Mouse (Mus musculus): ENCODE results near the gene Stpg3. TPM values are rescaled to one million over a fixed set of nuclear protein-coding genes. Genes with fewer than 3 reads are reported as not detected.
"Not testable (repeated sequence)": the region's sequence is repeated elsewhere in the genome, so short reads cannot be mapped to it uniquely, and the experiment has no call there.

Gene Stpg3
- not detected in 2 replicates for polyA plus RNA-seq (2015; fragmentation: Nextera tagmentation; extraction: Ambion mirVana)

- Histone ChIP-seq H3K4me2 (no peak within 1 kb of the TSS), H3K4me1 (peaks cover 17% of the 10 kb centered on the region), H3K27me3 (replicated peaks) (peaks cover 24% of the 10 kb centered on the region), H3K9ac (no peak within 1 kb of the TSS), H3K9me3 (no peaks in the 10 kb centered on the region), H3K36me3 (peaks cover 6% of the 10 kb centered on the region), H3K27ac (replicated peaks) (no peak within 1 kb of the TSS), H3K4me3 (no peak within 1 kb of the TSS)
- no peak for ATAC-seq (ENCODE audit: extremely low read depth, insufficient number of reproducible peaks, low FRiP score, low TSS enrichment)
- 79% methylated on average over 3 of the region's 3 CpGs for WGBS
These were observed at the start of gene Stpg3 for GRCm38 (mm10) chr2:25214444-25214843. Stpg3 (minus strand) TSS chr2:25214637.

DNA sequence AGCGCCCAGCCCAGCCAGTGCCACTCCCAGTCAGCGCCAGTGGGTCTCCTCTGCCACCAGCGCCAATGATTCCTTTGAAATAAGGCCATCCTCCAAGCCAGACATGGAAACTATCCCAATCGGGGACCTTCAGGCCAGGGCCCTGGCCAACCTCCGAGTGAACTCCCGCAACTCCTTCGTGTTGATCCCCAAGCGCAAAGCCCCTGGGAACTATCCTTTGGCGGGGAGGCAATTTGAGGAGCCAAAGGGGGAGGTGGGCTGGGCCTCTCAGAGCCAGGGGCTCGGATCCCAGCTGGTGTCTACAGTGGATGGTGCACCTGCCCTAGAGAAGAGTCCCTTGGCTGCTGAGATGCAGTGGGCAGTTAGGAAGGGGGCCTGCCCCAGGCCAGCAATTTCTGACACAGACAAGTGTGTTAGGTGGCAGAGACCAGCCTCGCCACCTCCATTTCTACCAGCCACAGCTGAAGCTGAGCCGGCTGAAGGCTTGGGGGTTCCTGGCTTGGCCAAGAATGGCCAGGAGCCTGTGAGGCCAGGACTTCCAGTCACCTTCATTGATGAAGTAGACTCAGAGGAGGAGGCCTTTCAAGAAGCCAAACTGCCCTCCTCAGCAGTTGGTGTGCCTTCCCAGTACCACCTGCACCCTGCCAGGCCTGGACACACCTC is 49.3 kb upstream of the Stpg3 start:
- Histone ChIP-seq H3K9me3 (no peaks in the 10 kb centered on the region), H3K9ac (peak overlapping the region; percentile 86), H3K27ac (replicated peaks) (no peak overlapping the region), H3K4me2 (peak overlapping the region; percentile 100), H3K27me3 (replicated peaks) (peaks cover 19% of the 10 kb centered on the region), H3K36me3 (0 out of 2 replicates have a peak, but pooled peaks cover 9% of the 10 kb centered on the region), H3K4me1 (peaks cover 52% of the 10 kb centered on the region), H3K4me3 (peak overlapping the region; percentile 86)
- WGBS, result 19% methylated on average over 12 of the region's 12 CpGs
- ATAC-seq (ENCODE audit: extremely low read depth, insufficient number of reproducible peaks, low FRiP score, low TSS enrichment), result no peak

DNA sequence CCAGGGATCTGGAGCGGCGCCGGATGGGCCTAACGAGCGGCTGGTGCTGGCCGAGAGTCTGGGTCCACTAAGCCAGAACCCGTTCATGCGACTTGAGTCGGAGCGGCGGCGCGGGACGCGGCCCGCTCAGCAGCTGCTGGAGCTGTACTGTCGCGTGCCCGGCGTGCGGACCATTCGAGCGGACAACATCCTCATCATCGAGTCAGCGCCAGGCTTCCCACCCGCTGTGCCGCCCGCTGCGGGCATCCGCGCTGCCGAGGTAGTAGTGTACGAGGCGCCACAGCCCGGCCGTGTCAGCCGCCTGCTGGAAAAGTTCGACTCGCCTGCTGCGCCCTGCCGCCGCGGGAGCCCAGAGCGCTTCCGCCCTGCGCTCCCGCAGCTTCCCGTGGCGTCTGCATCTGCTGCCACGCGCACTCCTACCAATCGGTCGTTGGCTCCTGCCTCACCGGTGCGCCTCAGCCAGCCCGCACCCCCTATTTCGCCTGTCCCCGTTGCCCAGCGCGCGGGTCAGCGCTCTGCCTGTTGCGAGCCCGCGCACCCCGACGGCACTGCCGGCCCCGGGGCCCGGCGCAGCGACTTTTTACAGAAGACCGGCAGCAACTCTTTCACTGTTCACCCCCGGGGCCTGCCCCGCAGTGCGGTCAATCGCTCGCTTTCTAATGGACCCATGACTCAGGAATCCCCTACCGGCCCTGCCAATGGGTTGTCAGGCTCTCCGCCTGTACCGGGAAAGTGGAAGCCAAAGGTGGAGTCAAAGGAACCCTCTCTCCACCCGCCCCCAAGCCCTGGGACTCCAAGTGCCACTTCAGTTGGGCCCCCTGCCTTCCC is 48.6 kb upstream of the Stpg3 start:
- peak overlapping the region; percentile 86 for H3K9ac ChIP-seq
- peak; percentile 1; the same call in 1 of the 2 replicates for ATAC-seq (ENCODE audit: extremely low read depth, insufficient number of reproducible peaks, low FRiP score, low TSS enrichment)
- H3K36me3 ChIP-seq, result 0 out of 2 replicates have a peak, but pooled peaks cover 1% of the 10 kb centered on the region
- peaks cover 52% of the 10 kb centered on the region for H3K4me1 ChIP-seq
- peak overlapping the region; percentile 86 for H3K4me3 ChIP-seq
- peaks cover 19% of the 10 kb centered on the region for H3K27me3 ChIP-seq (replicated peaks)
- peak overlapping the region; percentile 100 for H3K4me2 ChIP-seq
- H3K27ac ChIP-seq (replicated peaks), result no peak overlapping the region
- WGBS, result under 1% methylated on average over 82 of the region's 82 CpGs
- H3K9me3 ChIP-seq, result no peaks in the 10 kb centered on the region

- Histone ChIP-seq H3K36me3 (no peaks in the 10 kb centered on the region), H3K9me3 (no peaks in the 10 kb centered on the region), H3K4me2 (peak within 1 kb of the TSS; percentile 100), H3K27me3 (replicated peaks) (peaks cover 19% of the 10 kb centered on the region), H3K4me3 (peak within 1 kb of the TSS; percentile 86), H3K27ac (replicated peaks) (peak within 1 kb of the TSS; percentile 9; the same call in 1 of the 2 replicates), H3K4me1 (peaks cover 48% of the 10 kb centered on the region), H3K9ac (peak within 1 kb of the TSS; percentile 86)
- peak; percentile 96 for ATAC-seq (ENCODE audit: extremely low read depth, insufficient number of reproducible peaks, low FRiP score, low TSS enrichment)
- WGBS, result under 1% methylated on average over 39 of the region's 39 CpGs
These were observed 47.9 kb upstream of the Stpg3 start, which contains the start of gene Tprn for GRCm38 (mm10) chr2:25262291-25262767. Tprn (plus strand) TSS chr2:25262618.

DNA sequence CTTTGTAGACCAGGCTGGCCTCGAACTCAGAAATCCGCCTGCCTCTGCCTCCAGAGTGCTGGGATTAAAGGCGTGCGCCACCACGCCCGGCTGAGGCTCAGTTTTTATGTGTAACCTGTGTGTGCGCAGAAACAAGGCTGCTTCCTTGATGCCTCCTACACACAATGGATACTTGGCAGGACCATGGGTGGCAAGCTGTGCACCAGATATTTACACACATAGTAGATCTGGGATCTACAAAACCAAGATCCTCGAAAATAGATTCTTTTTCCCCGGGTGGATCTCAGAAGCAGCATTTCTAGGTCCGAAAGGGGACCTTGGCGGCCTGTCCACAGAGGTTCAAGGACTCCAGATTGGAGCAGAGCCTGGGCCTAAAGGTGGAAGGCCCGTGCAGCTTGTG is 47.4 kb upstream of the Stpg3 start:
- peak overlapping the region; percentile 86 for H3K4me3 ChIP-seq
- WGBS, result 41% methylated on average over 12 of the region's 12 CpGs
- ATAC-seq (ENCODE audit: extremely low read depth, insufficient number of reproducible peaks, low FRiP score, low TSS enrichment), result 0 out of 2 replicates have a peak, but pooled peaks have one; percentile 3
- H3K9me3 ChIP-seq, result no peaks in the 10 kb centered on the region
- peak overlapping the region; percentile 74 for H3K9ac ChIP-seq
- H3K27me3 ChIP-seq (replicated peaks), result peaks cover 19% of the 10 kb centered on the region
- peaks cover 47% of the 10 kb centered on the region for H3K4me1 ChIP-seq
- H3K27ac ChIP-seq (replicated peaks), result peak overlapping the region; percentile 9; the same call in 1 of the 2 replicates
- H3K36me3 ChIP-seq, result no peaks in the 10 kb centered on the region
- peak overlapping the region; percentile 100 for H3K4me2 ChIP-seq

GRCm38 (mm10) chr2:25258887-25259286 is 44.5 kb upstream of the Stpg3 start:
- Histone ChIP-seq H3K4me2 (no peak overlapping the region), H3K27ac (replicated peaks) (no peak overlapping the region), H3K4me1 (peaks cover 34% of the 10 kb centered on the region), H3K9me3 (no peaks in the 10 kb centered on the region), H3K36me3 (no peaks in the 10 kb centered on the region), H3K9ac (no peak overlapping the region), H3K27me3 (replicated peaks) (peaks cover 7% of the 10 kb centered on the region), H3K4me3 (no peak overlapping the region)
- 56% methylated on average over 2 of the region's 2 CpGs for WGBS
- no peak for ATAC-seq (ENCODE audit: extremely low read depth, insufficient number of reproducible peaks, low FRiP score, low TSS enrichment)

DNA sequence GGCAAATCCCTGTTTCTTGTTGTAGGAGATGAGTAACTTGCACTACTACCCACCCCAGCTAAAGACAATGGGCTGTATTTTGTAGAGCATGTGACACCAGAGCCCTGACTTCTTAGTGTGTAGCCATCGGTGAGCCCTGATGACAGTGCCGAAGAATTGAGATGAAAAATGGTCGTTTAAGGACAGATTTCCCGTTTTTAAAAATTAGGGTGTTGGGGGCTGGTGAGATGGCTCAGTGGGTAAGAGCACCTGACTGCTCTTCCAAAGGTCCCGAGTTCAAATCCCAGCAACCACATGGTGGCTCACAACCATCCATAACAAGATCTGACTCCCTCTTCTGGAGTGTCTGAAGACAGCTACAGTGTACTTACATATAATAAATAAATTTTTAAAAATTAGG is 42.8 kb upstream of the Stpg3 start:
- H3K27ac ChIP-seq (replicated peaks); H3K27me3 ChIP-seq (replicated peaks); H3K4me3 ChIP-seq; H3K4me2 ChIP-seq; H3K9ac ChIP-seq; ATAC-seq (ENCODE audit: extremely low read depth, insufficient number of reproducible peaks, low FRiP score, low TSS enrichment); H3K9me3 ChIP-seq: not testable (repeated sequence)
- 74% methylated on average over 5 of the region's 5 CpGs for WGBS
- H3K4me1 ChIP-seq, result peaks cover 25% of the 10 kb centered on the region
- peaks cover 11% of the 10 kb centered on the region for H3K36me3 ChIP-seq

DNA sequence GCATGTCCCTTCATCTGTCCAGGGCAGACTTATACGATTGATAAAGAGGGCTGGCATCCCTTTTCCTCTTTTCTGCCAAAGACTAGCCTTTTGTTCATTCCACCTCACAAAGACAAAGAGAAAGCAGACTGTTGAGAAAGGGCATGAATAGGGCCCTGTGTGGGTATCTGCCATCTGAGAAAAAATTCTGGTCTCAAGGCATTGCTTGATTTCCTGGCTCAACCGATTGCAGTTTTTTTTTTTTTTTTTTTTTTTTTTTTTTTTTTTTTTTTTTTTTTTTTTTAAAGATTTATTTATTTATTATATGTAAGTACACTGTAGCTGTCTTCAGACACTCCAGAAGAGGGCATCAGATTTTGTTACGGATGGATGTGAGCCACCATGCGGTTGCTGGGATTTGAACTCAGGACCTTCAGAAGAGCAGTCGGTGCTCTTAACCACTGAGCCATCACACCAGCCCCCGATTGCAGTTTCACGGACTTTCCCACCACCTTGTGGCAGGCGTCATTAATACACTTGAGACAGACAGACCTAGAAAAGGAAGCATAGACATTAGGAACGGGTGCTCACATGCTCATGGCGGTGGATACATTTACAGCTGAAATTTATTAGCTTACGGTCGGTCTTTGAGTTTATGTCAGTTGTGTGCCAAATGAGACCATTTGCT is 42.1 kb upstream of the Stpg3 start:
- peak overlapping the region; percentile 88 for H3K4me3 ChIP-seq
- peaks cover 21% of the 10 kb centered on the region for H3K4me1 ChIP-seq
- H3K9me3 ChIP-seq; ATAC-seq (ENCODE audit: extremely low read depth, insufficient number of reproducible peaks, low FRiP score, low TSS enrichment); H3K27me3 ChIP-seq (replicated peaks): not testable (repeated sequence)
- H3K27ac ChIP-seq (replicated peaks), result peak overlapping the region; percentile 64
- peak overlapping the region; percentile 94 for H3K4me2 ChIP-seq
- peaks cover 18% of the 10 kb centered on the region for H3K36me3 ChIP-seq
- 54% methylated on average over 12 of the region's 12 CpGs for WGBS
- peak overlapping the region; percentile 89 for H3K9ac ChIP-seq

- H3K36me3 ChIP-seq, result peaks cover 31% of the 10 kb centered on the region
- under 1% methylated on average over 39 of the region's 39 CpGs for WGBS
- peak within 1 kb of the TSS; percentile 89 for H3K9ac ChIP-seq
- H3K4me2 ChIP-seq, result peak within 1 kb of the TSS; percentile 94
- H3K27ac ChIP-seq (replicated peaks), result peak within 1 kb of the TSS; percentile 64
- peak within 1 kb of the TSS; percentile 88 for H3K4me3 ChIP-seq
- H3K27me3 ChIP-seq (replicated peaks), result no peaks in the 10 kb centered on the region
- peak; percentile 82 for ATAC-seq (ENCODE audit: extremely low read depth, insufficient number of reproducible peaks, low FRiP score, low TSS enrichment)
- no peaks in the 10 kb centered on the region for H3K9me3 ChIP-seq
- H3K4me1 ChIP-seq, result peaks cover 21% of the 10 kb centered on the region
These were observed 40.9 kb upstream of the Stpg3 start, which contains the start of gene Tmem203 for GRCm38 (mm10) chr2:25255284-25255779. Tmem203 (plus strand) TSS chr2:25255439.

DNA sequence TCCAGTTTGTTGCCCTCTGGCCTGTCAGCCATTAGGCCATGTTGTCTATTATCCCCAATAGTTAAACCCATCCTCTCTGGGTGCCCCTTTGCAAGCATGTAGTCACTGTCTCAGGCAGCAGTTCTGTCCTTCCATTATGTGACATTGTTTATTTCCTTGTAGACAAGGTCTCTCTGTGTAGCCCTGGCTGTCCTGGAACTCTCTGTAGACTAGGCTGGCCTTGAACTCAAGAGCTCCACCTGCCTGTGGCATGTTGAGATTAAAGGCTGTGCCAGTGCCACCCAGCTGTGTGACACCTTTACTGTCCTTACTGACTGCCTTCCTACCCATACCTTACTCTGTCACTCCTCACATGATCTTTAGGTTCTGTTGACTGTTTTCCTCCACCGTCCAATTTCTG is 37.9 kb upstream of the Stpg3 start:
- Histone ChIP-seq H3K9ac (no peak overlapping the region), H3K27ac (replicated peaks) (no peak overlapping the region), H3K9me3 (no peaks in the 10 kb centered on the region), H3K4me2 (no peak overlapping the region), H3K27me3 (replicated peaks) (no peaks in the 10 kb centered on the region), H3K4me3 (no peak overlapping the region), H3K4me1 (peaks cover 21% of the 10 kb centered on the region), H3K36me3 (peaks cover 60% of the 10 kb centered on the region)
- 77% methylated on average over 1 of the region's 1 CpGs for WGBS
- ATAC-seq (ENCODE audit: extremely low read depth, insufficient number of reproducible peaks, low FRiP score, low TSS enrichment), result no peak

Measured in heart, embryonic 13.5 days (tissue).